Mouse (Mus musculus) v-Abl transformed pro-B cells (cell line): Measurements from ENCODE around the gene 2310022B05Rik.

Experiments
- in situ Hi-C, 2 experiments: fragments of 400-800 bp; cut with MboI; formaldehyde crosslinking; loops; one replicate each; pipeline ENCODE4 v1.15.1; 2025; ENCODE audit not compliant: unreplicated experiment in 2 of 2

The 2310022B05Rik gene

GRCm38 (mm10) chr8:124617266-124617869 is 45.8 kb downstream of the 2310022B05Rik start:
- in situ Hi-C loops = loop anchor here (5.0 to 25.0 kb wide), 2 partner anchors 210 to 370 kb away; no protein-coding TSS in a partner anchor

GRCm38 (mm10) chr8:124614325-124614724 is 48.8 kb downstream of the 2310022B05Rik start:
- in situ Hi-C loops = loop anchor here in 1 of 2 experiments (25.0 kb wide), 1 partner anchor 373 kb away; no protein-coding TSS in a partner anchor

DNA sequence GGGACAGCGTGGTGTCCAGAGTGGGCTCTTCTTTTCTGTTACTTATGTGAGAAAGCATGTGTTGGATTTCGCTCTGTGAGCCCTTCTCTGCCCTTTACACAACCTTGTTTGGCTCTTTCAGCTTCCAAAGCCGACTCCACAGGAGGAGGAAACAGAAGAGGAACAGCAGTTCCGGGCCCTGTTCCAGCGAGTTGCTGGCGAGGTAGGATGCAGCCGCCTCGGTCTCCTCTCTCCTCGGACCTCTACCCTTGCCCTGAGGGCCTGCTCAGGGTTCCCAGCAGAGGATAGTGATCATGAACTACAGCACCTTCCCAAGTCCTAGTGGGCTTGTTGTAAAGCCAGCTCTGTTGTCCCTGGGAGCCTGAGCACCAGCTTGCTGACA is 54.2 kb downstream of the 2310022B05Rik start:
- in situ Hi-C loops = loop anchor here in 1 of 2 experiments (25.0 kb wide), 1 partner anchor 378 kb away; no protein-coding TSS in a partner anchor

DNA sequence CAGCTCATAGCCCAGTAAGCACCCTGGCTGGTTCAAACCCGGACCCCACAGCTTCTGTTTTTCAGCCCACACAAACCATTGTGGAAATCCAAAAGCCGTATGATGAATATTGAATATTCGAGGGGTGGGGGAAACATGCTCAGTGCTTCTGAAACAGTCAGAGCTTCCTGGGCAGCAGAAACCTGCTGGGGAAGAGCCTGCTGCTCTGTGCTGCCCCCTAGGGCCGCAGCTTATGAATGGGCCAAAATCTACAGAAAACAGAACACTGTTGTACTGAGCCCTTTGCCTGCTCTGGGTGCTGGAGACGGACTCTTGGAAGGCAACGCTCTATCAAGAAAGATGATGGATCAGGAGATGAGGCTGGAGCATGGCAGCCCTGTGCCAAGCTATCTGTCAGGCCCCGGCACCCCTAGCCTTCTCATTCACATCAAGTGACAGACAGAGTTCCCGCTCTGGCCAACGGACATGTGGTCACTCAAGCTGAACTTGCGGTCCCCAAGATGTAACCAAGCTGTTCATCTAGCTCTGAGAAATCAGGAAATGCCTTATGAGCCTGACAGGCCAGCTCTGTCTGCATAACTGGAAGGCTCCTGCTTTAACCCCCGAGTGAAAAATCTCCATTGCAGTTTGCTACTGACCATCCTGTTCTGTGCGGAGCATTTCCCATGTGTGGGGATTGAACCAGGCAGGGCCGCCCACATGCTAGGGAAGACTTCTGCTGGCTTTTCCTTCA is 54.8 kb downstream of the 2310022B05Rik start:
- in situ Hi-C loops = loop anchor here in 1 of 2 experiments (25.0 kb wide), 1 partner anchor 379 kb away; no protein-coding TSS in a partner anchor

- in situ Hi-C loops = loop anchor here in 1 of 2 experiments (25.0 kb wide), 1 partner anchor 383 kb away; no protein-coding TSS in a partner anchor
Measured at GRCm38 (mm10) chr8:124604066-124604465, 59.1 kb downstream of the 2310022B05Rik start.

DNA sequence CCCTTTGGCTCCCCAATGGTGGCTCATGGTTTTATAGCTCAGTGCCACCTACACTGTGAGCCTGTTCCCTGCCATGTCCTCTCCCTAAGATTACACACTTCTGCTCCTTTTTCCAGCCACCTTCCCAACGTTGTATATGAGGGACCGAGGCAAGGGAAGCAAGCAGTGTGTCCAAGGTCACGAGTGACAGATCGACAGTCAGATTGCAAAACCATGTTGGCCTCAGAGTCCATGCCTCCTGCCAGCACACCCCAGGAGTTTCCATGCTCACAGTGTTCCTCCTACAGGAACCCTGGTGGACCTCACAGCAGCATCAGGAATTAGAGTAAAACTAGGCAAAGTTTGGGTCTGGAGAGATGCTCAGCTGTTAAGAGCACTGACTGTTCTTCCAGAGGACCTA is 73.8 kb downstream of the 2310022B05Rik start:
- in situ Hi-C loops = no loop called here

GRCm38 (mm10) chr8:124586556-124586955 is 76.6 kb downstream of the 2310022B05Rik start:
- in situ Hi-C loops = no loop called here
